Mouse (Mus musculus) intestine, postnatal 0 days (tissue): ENCODE measurements around the gene Keg1. TPM values are rescaled to one million over a fixed set of nuclear protein-coding genes. Genes with fewer than 3 reads are reported as not detected.

Source experiments
- ATAC-seq: fragments of 200-750 bp; cut with Nextera tagmentation; 2 replicates; pipeline ENCODE4 v1.8.0; 2017; ENCODE audit warnings: mild to moderate bottlenecking, moderate TSS enrichment, moderate library complexity
- H3K27ac ChIP-seq: fragments of 300-500 bp; sonication (generic); 2 replicates; pipeline ENCODE4 v1.5.1; 2014; ENCODE audit warnings: mild to moderate bottlenecking, low read depth, low read length, moderate library complexity
- H3K27me3 ChIP-seq: fragments of 300-500 bp; sonication (generic); replicated peaks from 2 replicates; pipeline ENCODE4 v1.6.1; 2014; ENCODE audit warnings: low read length, mixed read lengths; ENCODE audit not compliant: control insufficient read depth, insufficient read depth
- H3K36me3 ChIP-seq: fragments of 300-500 bp; sonication (generic); 2 replicates; pipeline ENCODE4 v1.6.1; 2014; ENCODE audit warnings: mild to moderate bottlenecking, moderate library complexity; ENCODE audit not compliant: control insufficient read depth, insufficient read depth
- H3K4me1 ChIP-seq: fragments of 300-500 bp; sonication (generic); replicated peaks from 2 replicates; pipeline ENCODE4 v1.6.1; 2014; ENCODE audit warnings: antibody characterized with exemption, low read length, mixed read lengths; ENCODE audit not compliant: control insufficient read depth, insufficient read depth
- H3K4me2 ChIP-seq: fragments of 300-500 bp; sonication (generic); replicated peaks from 2 replicates; pipeline ENCODE4 v1.6.1; 2014; ENCODE audit warnings: low read depth, mild to moderate bottlenecking, moderate library complexity
- H3K4me3 ChIP-seq: fragments of 300-500 bp; sonication (generic); 2 replicates; pipeline ENCODE4 v1.5.1; 2014; ENCODE audit warnings: low read depth, low read length
- H3K9ac ChIP-seq: fragments of 300-500 bp; sonication (generic); 2 replicates; pipeline ENCODE4 v1.6.1; 2014; ENCODE audit warnings: mild to moderate bottlenecking, low read depth, low read length
- H3K9me3 ChIP-seq: fragments of 300-500 bp; sonication (generic); 2 replicates; pipeline ENCODE4 v1.6.1; 2016; ENCODE audit warnings: mixed run types; ENCODE audit not compliant: control insufficient read depth
- CTCF ChIP-seq: sonication (generic); IDR thresholded peaks from 2 replicates; pipeline ENCODE4 v1.5.1; 2016; ENCODE audit warnings: low read depth, mild to moderate bottlenecking, control low read depth, antibody characterized with exemption, moderate library complexity
- WGBS: fragments of 180-500 bp; shearing (Covaris S2); extraction: QIAGEN DNeasy Blood & Tissue Kit; methylation state at CpG from one replicate; pipeline ENCODE4 v1.1.7; 2014; 5-methylcytosine and 5-hydroxymethylcytosine counted together
- polyA plus RNA-seq: library from polyadenylated mRNA; unstranded; fragments of >200 nt; fragmentation: Nextera tagmentation; extraction: Ambion mirVana; gene quantifications from 2 replicates; pipeline ENCODE4 v1.2.1, GENCODE M21; 2015

Keg1 gene
- polyA plus RNA-seq, 1 experiment from 2014 or later: 0.59 TPM

GRCm38 (mm10) chr19:12762212-12763130, 66.9 kb downstream of the Keg1 start:
- WGBS: 62% methylated on average over 2 of the region's 2 CpGs
- no peak for ATAC-seq

GRCm38 (mm10) chr19:12765308-12765707, 69.7 kb downstream of the Keg1 start, which contains the start of gene Cntf:
TSS of gene Cntf (minus strand) at chr19:12765632.
- Histone ChIP-seq H3K27ac (no peak within 1 kb of the TSS), H3K4me2 (no peak within 1 kb of the TSS), H3K4me1 (no peaks in the 10 kb centered on the region), H3K36me3 (peaks cover 40% of the 10 kb centered on the region), H3K9ac (no peak within 1 kb of the TSS), H3K9me3 (no peaks in the 10 kb centered on the region), H3K27me3 (no peaks in the 10 kb centered on the region), H3K4me3 (no peak within 1 kb of the TSS)
- no peak for ATAC-seq
- WGBS: 78% methylated on average over 7 of the region's 7 CpGs
- TF ChIP-seq CTCF: no peak

More at GRCm38 (mm10) chr19:12762212-12763130, 66.9 kb downstream of the Keg1 start:
- Histone ChIP-seq H3K9me3 (no peaks in the 10 kb centered on the region), H3K4me1 (no peaks in the 10 kb centered on the region), H3K27me3 (no peaks in the 10 kb centered on the region), H3K36me3 (peaks cover 16% of the 10 kb centered on the region), H3K9ac (no peak overlapping the region), H3K4me3 (no peak overlapping the region), H3K27ac (no peak overlapping the region), H3K4me2 (no peak overlapping the region)
- TF ChIP-seq CTCF: peak; percentile 62

Other genes with a start within 250 kb of the Keg1 start
- gene Mpeg1, start 235.0 kb upstream of the Keg1 start, polyA plus RNA-seq: 2.2 and 2.7 TPM in 2 replicates
- gene Dtx4, start 194.3 kb upstream of the Keg1 start, polyA plus RNA-seq: 4.9 and 5.5 TPM in 2 replicates
- gene Fam111a, start 150.0 kb upstream of the Keg1 start, polyA plus RNA-seq: 6.2 and 6.8 TPM in 2 replicates
- 0.13 TPM in 1 of 2 replicates, not detected in the other for gene Gm4952, start 95.8 kb upstream of the Keg1 start, polyA plus RNA-seq
- gene Glyat, start 62.5 kb upstream of the Keg1 start, polyA plus RNA-seq: 2.8 and 3.5 TPM in 2 replicates
- gene Olfr1442, start 25.3 kb upstream of the Keg1 start, polyA plus RNA-seq: not detected in 2 replicates
- gene Olfr1443, start 17.7 kb upstream of the Keg1 start, polyA plus RNA-seq: not detected in 2 replicates
- 0.93 and 1.1 TPM in 2 replicates for gene Cntf, start 69.8 kb downstream of the Keg1 start, polyA plus RNA-seq
- 13.6 and 15.1 TPM in 2 replicates for gene Zfp91, start 100.3 kb downstream of the Keg1 start, polyA plus RNA-seq
- gene Lpxn, start 100.4 kb downstream of the Keg1 start, polyA plus RNA-seq: 1.7 and 1.9 TPM in 2 replicates
- not detected in 2 replicates for gene Gm5244, start 150.9 kb downstream of the Keg1 start, polyA plus RNA-seq
- gene Olfr1444, start 161.5 kb downstream of the Keg1 start, polyA plus RNA-seq: not detected in 2 replicates
- gene Olfr1445, start 188.1 kb downstream of the Keg1 start, polyA plus RNA-seq: not detected in 2 replicates
- gene Olfr1446, start 197.7 kb downstream of the Keg1 start, polyA plus RNA-seq: not detected in 2 replicates
- not detected in 2 replicates for gene Olfr1447, start 208.0 kb downstream of the Keg1 start, polyA plus RNA-seq
- not detected in 2 replicates for gene Olfr1448, start 228.6 kb downstream of the Keg1 start, polyA plus RNA-seq
- gene Olfr1449, start 235.1 kb downstream of the Keg1 start, polyA plus RNA-seq: not detected in 2 replicates